Mouse (Mus musculus): ENCODE results near the gene Stim2.

DNA sequence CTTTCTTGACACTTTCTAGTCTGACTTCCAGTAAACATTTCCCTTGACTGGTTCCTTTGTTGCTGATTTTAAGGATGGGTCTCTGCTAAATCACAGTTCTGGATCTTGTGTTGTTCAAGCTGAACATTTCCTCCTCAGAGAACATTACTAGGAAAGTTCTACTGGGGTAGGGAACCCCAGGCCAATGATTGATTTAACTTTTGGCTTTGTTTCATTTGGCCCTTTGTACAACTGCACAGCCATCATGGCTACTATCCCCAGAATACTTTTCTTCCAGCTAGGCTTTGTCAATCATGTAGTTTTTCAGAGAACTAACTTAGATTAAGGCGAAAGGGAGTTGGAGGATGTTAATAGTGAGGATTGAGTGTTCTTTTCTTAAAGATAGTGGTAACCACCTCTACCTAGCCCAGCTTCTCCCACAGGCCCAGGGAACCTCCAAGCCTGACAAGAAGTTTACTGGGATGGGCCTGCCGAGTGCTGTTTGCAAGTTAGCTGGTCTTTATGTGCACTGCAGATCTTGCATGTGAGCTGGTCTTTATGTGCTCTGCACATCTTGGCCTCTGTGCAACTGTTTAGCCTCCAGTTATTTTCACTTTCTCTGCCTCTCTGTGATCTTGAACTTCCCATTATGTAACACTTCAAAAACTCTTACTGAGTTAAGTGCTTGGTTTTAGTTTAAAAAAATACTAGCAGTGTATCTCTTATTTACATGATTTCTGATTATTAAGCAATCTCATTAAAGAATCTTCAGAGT is 7.0 kb downstream of the Stim2 start:
- TF ChIP-seq EP300 (IDR thresholded peaks at IDR 0.05) (no peak), CTCF (IDR thresholded peaks at IDR 0.05) (no peak)

Measured in lung, postnatal 0 days (tissue).